Mouse (Mus musculus): ENCODE measurements at regions not wholly inside any gene's neighbourhood (a gene's known extent, or its start where the extent isn't known, plus 50 kb on each side); places are given as distances from the start of the nearest gene placed in this dataset.

GRCm38 (mm10) chr6:127365246-127365645 lies 81.4 kb upstream of the Parp11 start:
- H3ac ChIP-seq (ENCODE audit: control insufficient read depth, insufficient read length, low read depth): no peak overlapping the region
- H3K4me3 ChIP-seq (ENCODE audit: insufficient read depth, poor library complexity, severe bottlenecking): no peak overlapping the region
- H3K79me2 ChIP-seq (ENCODE audit: control insufficient read depth, insufficient read depth): no peaks in the 10 kb centered on the region
- peaks cover 27% of the 10 kb centered on the region for H3K27me3 ChIP-seq (ENCODE audit: control insufficient read depth, insufficient read depth, insufficient read length)
- H3K36me3 ChIP-seq (ENCODE audit: control insufficient read depth, insufficient read depth): no peaks in the 10 kb centered on the region
- no peak for TF ChIP-seq CTCF (IDR thresholded peaks at IDR 0.05; ENCODE audit: control insufficient read depth, insufficient read depth, insufficient read length)
- H3K79me3 ChIP-seq (ENCODE audit: low read depth): no peaks in the 10 kb centered on the region

GRCm38 (mm10) chr6:127365651-127366050 lies 81.0 kb upstream of the Parp11 start:
- Histone ChIP-seq H3K36me3 (ENCODE audit: control insufficient read depth, insufficient read depth) (no peaks in the 10 kb centered on the region), H3K79me2 (ENCODE audit: control insufficient read depth, insufficient read depth) (no peaks in the 10 kb centered on the region), H3K79me3 (ENCODE audit: low read depth) (no peaks in the 10 kb centered on the region), H3K4me3 (ENCODE audit: insufficient read depth, poor library complexity, severe bottlenecking) (no peak overlapping the region), H3ac (ENCODE audit: control insufficient read depth, insufficient read length, low read depth) (no peak overlapping the region), H3K27me3 (ENCODE audit: control insufficient read depth, insufficient read depth, insufficient read length) (peaks cover 27% of the 10 kb centered on the region)
- TF ChIP-seq CTCF (IDR thresholded peaks at IDR 0.05; ENCODE audit: control insufficient read depth, insufficient read depth, insufficient read length): no peak
- TF ChIP-seq MYOD1 (IDR thresholded peaks at IDR 0.05; ENCODE audit: control insufficient read depth, insufficient read length, low read depth): no peak
- no peak for TF ChIP-seq CEBPB (IDR thresholded peaks at IDR 0.05; ENCODE audit: low read depth)
- TF ChIP-seq FOSL1 (IDR thresholded peaks at IDR 0.05; ENCODE audit: insufficient read depth, low read length, poor library complexity, severe bottlenecking): no peak
- no peak for TF ChIP-seq MYOG (IDR thresholded peaks at IDR 0.05; ENCODE audit: control insufficient read depth, extremely low read depth, insufficient read length)
- no peak for TF ChIP-seq USF1 (IDR thresholded peaks at IDR 0.05; ENCODE audit: low read depth)
- no peak for TF ChIP-seq MAX (IDR thresholded peaks at IDR 0.05)

GRCm38 (mm10) chr6:127373052-127373451 lies 73.6 kb upstream of the Parp11 start:
- no peaks in the 10 kb centered on the region for H3K36me3 ChIP-seq (ENCODE audit: control insufficient read depth, insufficient read depth)
- TF ChIP-seq CEBPB (IDR thresholded peaks at IDR 0.05; ENCODE audit: low read depth) (no peak), MYOG (IDR thresholded peaks at IDR 0.05; ENCODE audit: control insufficient read depth, extremely low read depth, insufficient read length) (no peak), MYOD1 (IDR thresholded peaks at IDR 0.05; ENCODE audit: control insufficient read depth, insufficient read length, low read depth) (no peak), USF1 (IDR thresholded peaks at IDR 0.05; ENCODE audit: low read depth) (no peak), MAX (IDR thresholded peaks at IDR 0.05) (no peak), CTCF (IDR thresholded peaks at IDR 0.05; ENCODE audit: control insufficient read depth, insufficient read depth, insufficient read length) (no peak), FOSL1 (IDR thresholded peaks at IDR 0.05; ENCODE audit: insufficient read depth, low read length, poor library complexity, severe bottlenecking) (no peak)
- no peaks in the 10 kb centered on the region for H3K27me3 ChIP-seq (ENCODE audit: control insufficient read depth, insufficient read depth, insufficient read length)
- no peaks in the 10 kb centered on the region for H3K79me3 ChIP-seq (ENCODE audit: low read depth)
- no peak overlapping the region for H3ac ChIP-seq (ENCODE audit: control insufficient read depth, insufficient read length, low read depth)
- no peak overlapping the region for H3K4me3 ChIP-seq (ENCODE audit: insufficient read depth, poor library complexity, severe bottlenecking)
- no peaks in the 10 kb centered on the region for H3K79me2 ChIP-seq (ENCODE audit: control insufficient read depth, insufficient read depth)

GRCm38 (mm10) chr6:127373797-127374463 lies 72.7 kb upstream of the Parp11 start:
- TF ChIP-seq USF1 (IDR thresholded peaks at IDR 0.05; ENCODE audit: low read depth) (no peak), MYOD1 (IDR thresholded peaks at IDR 0.05; ENCODE audit: control insufficient read depth, insufficient read length, low read depth) (no peak), MYOG (IDR thresholded peaks at IDR 0.05; ENCODE audit: control insufficient read depth, extremely low read depth, insufficient read length) (no peak), CTCF (IDR thresholded peaks at IDR 0.05; ENCODE audit: control insufficient read depth, insufficient read depth, insufficient read length) (no peak), FOSL1 (IDR thresholded peaks at IDR 0.05; ENCODE audit: insufficient read depth, low read length, poor library complexity, severe bottlenecking) (no peak), MAX (IDR thresholded peaks at IDR 0.05) (no peak), CEBPB (IDR thresholded peaks at IDR 0.05; ENCODE audit: low read depth) (no peak)

GRCm38 (mm10) chr6:127374464-127375143 lies 72.0 kb upstream of the Parp11 start:
- Histone ChIP-seq H3ac (ENCODE audit: control insufficient read depth, insufficient read length, low read depth) (no peak overlapping the region), H3K27me3 (ENCODE audit: control insufficient read depth, insufficient read depth, insufficient read length) (no peaks in the 10 kb centered on the region)

More at GRCm38 (mm10) chr6:127373797-127374463, 72.7 kb upstream of the Parp11 start:
- H3K79me3 ChIP-seq (ENCODE audit: low read depth): no peaks in the 10 kb centered on the region
- H3K4me3 ChIP-seq (ENCODE audit: insufficient read depth, poor library complexity, severe bottlenecking): no peak overlapping the region
- H3K79me2 ChIP-seq (ENCODE audit: control insufficient read depth, insufficient read depth): no peaks in the 10 kb centered on the region
- no peaks in the 10 kb centered on the region for H3K36me3 ChIP-seq (ENCODE audit: control insufficient read depth, insufficient read depth)
- no peaks in the 10 kb centered on the region for H3K27me3 ChIP-seq (ENCODE audit: control insufficient read depth, insufficient read depth, insufficient read length)
- no peak overlapping the region for H3ac ChIP-seq (ENCODE audit: control insufficient read depth, insufficient read length, low read depth)

More at GRCm38 (mm10) chr6:127374464-127375143, 72.0 kb upstream of the Parp11 start:
- no peaks in the 10 kb centered on the region for H3K36me3 ChIP-seq (ENCODE audit: control insufficient read depth, insufficient read depth)
- H3K79me2 ChIP-seq (ENCODE audit: control insufficient read depth, insufficient read depth): no peaks in the 10 kb centered on the region
- no peak for TF ChIP-seq CTCF (IDR thresholded peaks at IDR 0.05; ENCODE audit: control insufficient read depth, insufficient read depth, insufficient read length)
- TF ChIP-seq MAX (IDR thresholded peaks at IDR 0.05): no peak
- TF ChIP-seq MYOD1 (IDR thresholded peaks at IDR 0.05; ENCODE audit: control insufficient read depth, insufficient read length, low read depth): no peak
- TF ChIP-seq MYOG (IDR thresholded peaks at IDR 0.05; ENCODE audit: control insufficient read depth, extremely low read depth, insufficient read length): no peak
- no peak for TF ChIP-seq USF1 (IDR thresholded peaks at IDR 0.05; ENCODE audit: low read depth)
- no peak for TF ChIP-seq FOSL1 (IDR thresholded peaks at IDR 0.05; ENCODE audit: insufficient read depth, low read length, poor library complexity, severe bottlenecking)
- TF ChIP-seq CEBPB (IDR thresholded peaks at IDR 0.05; ENCODE audit: low read depth): no peak
- H3K4me3 ChIP-seq (ENCODE audit: insufficient read depth, poor library complexity, severe bottlenecking): no peak overlapping the region
- H3K79me3 ChIP-seq (ENCODE audit: low read depth): no peaks in the 10 kb centered on the region
